Comparison of ENCODE assay signal across 13 mouse cellular contexts in the genomic region with DNA sequence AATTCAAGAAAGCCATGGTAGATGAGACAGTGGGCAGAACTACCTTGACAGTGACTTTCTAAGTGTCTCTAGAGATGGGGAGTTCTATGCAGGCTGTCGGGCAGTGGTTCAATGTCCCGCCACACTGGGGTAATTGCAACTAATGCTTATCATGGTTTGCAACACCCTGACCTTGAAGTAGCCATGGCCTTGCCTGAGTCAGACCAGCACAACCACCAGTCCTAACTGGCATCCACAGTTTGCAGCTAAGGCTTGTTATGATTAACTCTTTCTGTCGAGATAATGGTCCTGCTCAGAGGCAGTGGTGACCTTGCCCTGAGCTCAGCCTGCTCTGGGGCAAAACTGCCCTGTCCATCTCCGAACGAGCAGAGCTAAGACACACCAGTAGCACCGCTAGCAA. TPM values are rescaled to one million over a fixed set of nuclear protein-coding genes. Genes with fewer than 3 reads are reported as not detected.
DNase-seq lines count a peak whose midpoint lies in the region; ATAC-seq lines count a peak whose summit lies in the region.
"Had no signal": no experiment of that assay in that cellular context is flagged by ENCODE, and none has a peak within 500 bp of the region (broad histone marks: within the 10 kb centered on the region; RNA-seq: fewer than 3 reads in every experiment).

No protein-coding gene starts in this region.

- no peak for ATAC-seq in CD4-positive, CD25-positive, alpha-beta regulatory T cell, adult 4 months
- ATAC-seq: forebrain, embryonic 13.5 days had no signal

- DNase-seq in ovary, adult 18-20 months (ENCODE audit: low spot score): peak; percentile 86
- DNase-seq in ovary, postnatal 10 days (ENCODE audit: low spot score): no peak
- DNase-seq in adrenal gland, adult (ENCODE audit: inconsistent age in 2 of 2, low spot score in 1 of 2): peak; percentile 89 to 94
- peak; percentile 77 for DNase-seq in adrenal gland, postnatal 14 days
- DNase-seq in Muller cell, postnatal 12 days (ENCODE audit: inconsistent ontology term): no peak
- DNase-seq in layer of hippocampus, adult 11-12 months (ENCODE audit: low spot score): no peak
- DNase-seq: cerebellum, adult 18-20 months; cerebellum, adult 9-11 months; gastrocnemius, adult 2 months; gastrocnemius, postnatal 25 days; heart, postnatal 36 days had no signal

RNA-seq across cellular contexts. Expression of a gene that starts 2.5 kb away (rescaled TPM):
- 71.2 and 102 TPM in 2 replicates for total RNA-seq in adrenal gland, postnatal 14 days (2021)
- 10 to 100 TPM; 20.6 to 24.5 TPM for polyA plus RNA-seq in CD4-positive, CD25-positive, alpha-beta regulatory T cell, adult 4 months (2017; shearing (Covaris generic))

RNA-seq across cellular contexts. Expression of a gene that starts 35.0 kb away (rescaled TPM):
- 22.2 and 24.9 TPM in 2 replicates for total RNA-seq in adrenal gland, postnatal 14 days (2021)
- polyA plus RNA-seq in CD4-positive, CD25-positive, alpha-beta regulatory T cell, adult 4 months (2017; shearing (Covaris generic)): 10 to 100 TPM in 1 of 2 experiments, 1 to 10 TPM in 1; 9.4 to 11.3 TPM

RNA-seq across cellular contexts. Expression of a gene that starts 55.6 kb away (rescaled TPM):
- total RNA-seq in adrenal gland, postnatal 14 days (2021): 2,745 and 3,054 TPM in 2 replicates
- polyA plus RNA-seq in CD4-positive, CD25-positive, alpha-beta regulatory T cell, adult 4 months (2017; shearing (Covaris generic)): 1,000 to 10,000 TPM; 1,301 to 2,015 TPM

Comparison
In these comparisons a context has a peak if more than half of its experiments do, and no peak if none do; other contexts are left out.
1. DNase-seq: peak in ovary, adult 18-20 months (single experiment), adrenal gland, adult (2 of 2) and adrenal gland, postnatal 14 days (single experiment); none in ovary, postnatal 10 days (single experiment), Muller cell, postnatal 12 days (single experiment) and layer of hippocampus, adult 11-12 months (single experiment).